Mouse (Mus musculus) myocyte (in vitro differentiated cells): ENCODE measurements around the gene Mtmr10.

Source experiments
- E2F4 ChIP-seq: IDR thresholded peaks from one replicate; pipeline ENCODE4 v1.6.1; 2011; ENCODE audit warnings: mild to moderate bottlenecking, control low read depth, moderate library complexity; ENCODE audit not compliant: insufficient read depth
- MAX ChIP-seq: IDR thresholded peaks from one replicate; pipeline ENCODE4 v1.6.1; 2011; ENCODE audit warnings: low read depth, mild to moderate bottlenecking, control low read depth
- MYOD1 ChIP-seq, 3 experiments: IDR thresholded peaks; one replicate each; pipeline ENCODE4 v1.6.1; 2011; ENCODE audit warnings: control low read depth in 2 of 3, low read depth in 2 of 3, mild to moderate bottlenecking in 2 of 3, moderate library complexity in 1 of 3; ENCODE audit not compliant: insufficient read length in 2 of 3, control insufficient read depth in 1 of 3
- MYOG ChIP-seq, 3 experiments: IDR thresholded peaks; one replicate each; pipeline ENCODE4 v1.6.1; 2011; ENCODE audit warnings: control low read depth in 2 of 3, low read depth in 2 of 3, mild to moderate bottlenecking in 2 of 3; ENCODE audit not compliant: insufficient read length in 2 of 3, control insufficient read depth in 1 of 3, insufficient read depth in 1 of 3
- POLR2A ChIP-seq: IDR thresholded peaks from one replicate; pipeline ENCODE4 v1.6.1; 2011; ENCODE audit warnings: low read depth, mild to moderate bottlenecking, control low read depth, moderate library complexity; ENCODE audit not compliant: insufficient read length
- POLR2AphosphoS2 ChIP-seq: IDR thresholded peaks from one replicate; pipeline ENCODE4 v1.6.1; 2011; ENCODE audit warnings: low read depth, control low read depth; ENCODE audit not compliant: insufficient read length
- SRF ChIP-seq: IDR thresholded peaks from one replicate; pipeline ENCODE4 v1.6.1; 2011; ENCODE audit warnings: low read depth; ENCODE audit not compliant: control insufficient read depth, insufficient read length
- TCF12 ChIP-seq: IDR thresholded peaks from one replicate; pipeline ENCODE4 v1.6.1; 2011; ENCODE audit warnings: mild to moderate bottlenecking, control low read depth; ENCODE audit not compliant: poor library complexity, insufficient read depth, severe bottlenecking
- TCF3 ChIP-seq: IDR thresholded peaks from one replicate; pipeline ENCODE4 v1.6.1; 2011; ENCODE audit warnings: low read depth, control low read depth; ENCODE audit not compliant: insufficient read length
- USF1 ChIP-seq: IDR thresholded peaks from one replicate; pipeline ENCODE4 v1.6.1; 2011; ENCODE audit warnings: low read depth, mild to moderate bottlenecking, control low read depth, moderate library complexity

GRCm38 (mm10) chr7:64312811-64313210 lies 25.4 kb downstream of the Mtmr10 start:
- no peak for TF ChIP-seq POLR2AphosphoS2
- TF ChIP-seq USF1, result no peak
- no peak for TF ChIP-seq POLR2A
- TF ChIP-seq MAX, result no peak
- TF ChIP-seq TCF3, result no peak
- TF ChIP-seq MYOD1 (IDR thresholded peaks at IDR 0.05; ENCODE audit: control insufficient read depth in 1 of 3, insufficient read length in 2 of 3, low read depth in 2 of 3), result no peak
- TF ChIP-seq SRF, result no peak
- no peak for TF ChIP-seq E2F4
- no peak for TF ChIP-seq TCF12
- TF ChIP-seq MYOG (IDR thresholded peaks at IDR 0.05; ENCODE audit: control insufficient read depth in 1 of 3, insufficient read depth in 1 of 3, insufficient read length in 2 of 3, low read depth in 2 of 3), result no peak
